Mouse (Mus musculus) CD4-positive, CD25-positive, alpha-beta regulatory T cell, adult 9 weeks (primary cell): Measurements from ENCODE around the gene Gm20736. TPM values are rescaled to one million over a fixed set of nuclear protein-coding genes. Genes with fewer than 3 reads are reported as not detected.

ENCODE experiments used
- polyA plus RNA-seq: library from polyadenylated mRNA; unstranded; fragments of 100-300 nt; shearing (Covaris generic); gene quantifications from one replicate; pipeline ENCODE4 v1.2.1, GENCODE M21; 2017

The Gm20736 gene
- polyA plus RNA-seq: not detected

DNA sequence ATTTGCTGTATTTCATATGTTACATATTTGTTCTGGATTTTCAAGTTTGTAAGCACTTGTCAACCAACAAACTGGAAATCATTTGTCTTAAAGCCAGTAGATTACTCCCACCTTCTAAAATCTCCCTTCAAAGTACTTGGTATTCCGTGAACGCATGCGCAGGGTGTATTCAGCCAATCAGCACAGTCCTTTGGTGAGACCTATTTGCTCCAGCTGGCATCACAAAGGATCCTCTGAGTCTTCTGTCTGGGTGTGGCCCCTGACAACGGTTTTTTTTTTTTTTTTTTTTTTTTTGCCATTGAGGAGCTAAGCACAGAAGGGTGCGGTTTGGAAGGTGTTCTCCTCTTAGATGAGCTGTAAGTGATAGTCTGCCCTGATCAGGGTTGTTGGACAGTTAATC is at the start of gene Gm20736:
TSS of gene Gm20736 (plus strand) at position 301 of the 400 bp plus-strand sequence.

Other genes with a start within 250 kb of the Gm20736 start
- not detected for gene Gm20924, start 170.2 kb upstream of the Gm20736 start, polyA plus RNA-seq